Comparison of ENCODE assay signal across 9 mouse cellular contexts in genomic region chr1:153752521-153752920, GRCm38 (mm10). TPM values are rescaled to one million over a fixed set of nuclear protein-coding genes. Genes with fewer than 3 reads are reported as not detected.
DNase-seq lines count a peak whose midpoint lies in the region; ATAC-seq and TF ChIP-seq lines count a peak whose summit lies in the region.
"Had no signal": no experiment of that assay in that cellular context is flagged by ENCODE, and none has a peak within 500 bp of the region (broad histone marks: within the 10 kb centered on the region; RNA-seq: fewer than 3 reads in every experiment).

No protein-coding gene starts in this region.

- peaks cover 10% of the 10 kb centered on the region; the same call in 1 of the 2 replicates for H3K36me3 ChIP-seq in heart, embryonic 13.5 days

- H3K27me3 ChIP-seq in heart, embryonic 13.5 days (replicated peaks), result no peaks in the 10 kb centered on the region; the same call in 1 of the 2 replicates

- TF ChIP-seq CTCF in gastrocnemius, adult 2 months (IDR thresholded peaks at IDR 0.05), result no peak

- 79% methylated on average over 6 of the region's 6 CpGs for WGBS in heart, embryonic 13.5 days

- peaks cover 42% of the 10 kb centered on the region for H3K4me1 ChIP-seq in heart, embryonic 13.5 days

- peak overlapping the region; percentile 78 for H3K9ac ChIP-seq in heart, embryonic 13.5 days

- peak overlapping the region; percentile 72 for H3K4me3 ChIP-seq in gastrocnemius, adult 2 months
- H3K4me3 ChIP-seq in heart, embryonic 13.5 days, result peak overlapping the region; percentile 52

- intact Hi-C loops in gastrocnemius, adult 2 months (cut with DNase I), result no loop called here
- intact Hi-C loops in gastrocnemius, postnatal 36 days (cut with DNase I), result no loop called here

- no peaks in the 10 kb centered on the region for H3K9me3 ChIP-seq in heart, embryonic 13.5 days

- DNase-seq in gastrocnemius, adult 2 months, result no peak
- DNase-seq in gastrocnemius, postnatal 36 days, result no peak
- DNase-seq in 3T3-L1 (ENCODE audit: low read depth, low spot score), result peak; percentile 29
- DNase-seq in lung, postnatal 25 days (ENCODE audit: low spot score), result peak; percentile 45
- DNase-seq in frontal cortex, postnatal 25 days (ENCODE audit: low spot score in 2 of 2), result no peak
- no peak for DNase-seq in right cerebral cortex, postnatal 4 days
- no peak for DNase-seq in adrenal gland, adult 2 months
- DNase-seq: retina, postnatal 1 day had no signal

- H3K27ac ChIP-seq in gastrocnemius, adult 2 months, result peak overlapping the region; percentile 80
- 0 out of 2 replicates have a peak overlapping the region, but pooled peaks have one; percentile 81 for H3K27ac ChIP-seq in heart, embryonic 13.5 days (replicated peaks)

- H3K4me2 ChIP-seq in heart, embryonic 13.5 days, result peak overlapping the region; percentile 74

- no peak for ATAC-seq in heart, embryonic 13.5 days (ENCODE audit: extremely low read depth, insufficient number of reproducible peaks, low FRiP score, low TSS enrichment)

RNA-seq across cellular contexts. Expression of gene Rnasel, which starts 3.3 kb away (rescaled TPM):
- 1 to 10 TPM in 1 of 2 experiments, under 1 TPM in 1; 0.92 to 1.1 TPM for total RNA-seq in gastrocnemius, adult 2 months (2021)
- total RNA-seq in gastrocnemius, postnatal 36 days (2021), result 1 to 10 TPM in 1 of 2 experiments, under 1 TPM in 1; 0.99 to 1.4 TPM
- 13.9 and 17.3 TPM in 2 replicates for polyA plus RNA-seq in heart, embryonic 13.5 days (2015; fragmentation: Nextera tagmentation; extraction: Ambion mirVana)
- 10 to 100 TPM in 1 of 2 experiments, 1 to 10 TPM in 1; 9.7 to 13.2 TPM for total RNA-seq in adrenal gland, adult 2 months (2021)
- 1.2 and 1.5 TPM in 2 replicates for polyA plus RNA-seq in adrenal gland, adult 2 months (2012; rRNA removed)

RNA-seq across cellular contexts. Expression of gene Rgs16, which starts 12.4 kb away (rescaled TPM):
- total RNA-seq in gastrocnemius, adult 2 months (2021), result 1 to 10 TPM in 1 of 2 experiments, under 1 TPM in 1; 0.59 to 1.8 TPM
- 1 to 10 TPM in 1 of 2 experiments, under 1 TPM in 1; 0.62 to 1.1 TPM for total RNA-seq in gastrocnemius, postnatal 36 days (2021)
- 5.7 and 6.8 TPM in 2 replicates for polyA plus RNA-seq in heart, embryonic 13.5 days (2015; fragmentation: Nextera tagmentation; extraction: Ambion mirVana)
- 1 to 10 TPM; 2.1 to 4.5 TPM for total RNA-seq in adrenal gland, adult 2 months (2021)
- polyA plus RNA-seq in adrenal gland, adult 2 months (2012; rRNA removed), result 0.61 and 0.95 TPM in 2 replicates

Comparison
In these comparisons a context has a peak if more than half of its experiments do, and no peak if none do; other contexts are left out.
1. DNase-seq: peak in 3T3-L1 (single experiment) and lung, postnatal 25 days (single experiment); none in gastrocnemius, adult 2 months (single experiment), gastrocnemius, postnatal 36 days (0 of 2), frontal cortex, postnatal 25 days (0 of 2), right cerebral cortex, postnatal 4 days (single experiment) and adrenal gland, adult 2 months (single experiment).
2. RNA of gene Rnasel, which starts 3.3 kb away (total RNA-seq): 9.7 to 13.2 TPM in adrenal gland, adult 2 months; 0.99 to 1.4 TPM in gastrocnemius, postnatal 36 days and 0.92 to 1.1 TPM in gastrocnemius, adult 2 months; every median in the first group is over 4 times any median in the second.